Mouse (Mus musculus) lung, postnatal 0 days (tissue): ENCODE data around the gene Tmc8. TPM values are rescaled to one million over a fixed set of nuclear protein-coding genes. Genes with fewer than 3 reads are reported as not detected.

Experiments used
- ATAC-seq: fragments of 200-750 bp; cut with Nextera tagmentation; 2 replicates; pipeline ENCODE4 v1.8.0; 2017; ENCODE audit warnings: moderate library complexity
- DNase-seq: peaks from one replicate; pipeline ENCODE4 v3.0.0-alpha.2; 2016; ENCODE audit warnings: low spot score
- H3K27ac ChIP-seq: fragments of 300-500 bp; sonication (generic); 2 replicates; pipeline ENCODE4 v1.5.1; 2014; ENCODE audit warnings: antibody characterized with exemption, mild to moderate bottlenecking, low read length, mixed read lengths
- H3K27me3 ChIP-seq: fragments of 300-500 bp; sonication (generic); replicated peaks from 2 replicates; pipeline ENCODE4 v1.6.1; 2014; ENCODE audit warnings: low read length, mixed read lengths; ENCODE audit not compliant: insufficient read depth
- H3K36me3 ChIP-seq: fragments of 300-500 bp; sonication (generic); 2 replicates; pipeline ENCODE4 v1.6.1; 2014; ENCODE audit warnings: low read length, mixed read lengths; ENCODE audit not compliant: insufficient read depth
- H3K4me1 ChIP-seq: fragments of 300-500 bp; sonication (generic); 2 replicates; pipeline ENCODE4 v1.6.1; 2014; ENCODE audit warnings: antibody characterized with exemption, low read depth, low read length, mixed read lengths; ENCODE audit not compliant: insufficient read depth
- H3K4me2 ChIP-seq: fragments of 300-500 bp; sonication (generic); replicated peaks from 2 replicates; pipeline ENCODE4 v1.6.1; 2014; ENCODE audit warnings: low read depth, mild to moderate bottlenecking, low read length, moderate library complexity, mixed read lengths
- H3K4me3 ChIP-seq: fragments of 300-500 bp; sonication (generic); 2 replicates; pipeline ENCODE4 v1.5.1; 2014; ENCODE audit warnings: low read depth, low read length
- H3K9ac ChIP-seq: fragments of 300-500 bp; sonication (generic); replicated peaks from 2 replicates; pipeline ENCODE4 v1.6.1; 2014; ENCODE audit warnings: low read depth, mild to moderate bottlenecking
- H3K9me3 ChIP-seq: fragments of 300-500 bp; sonication (generic); 2 replicates; pipeline ENCODE4 v1.6.1; 2016; ENCODE audit warnings: low read length, mixed read lengths
- CTCF ChIP-seq: IDR thresholded peaks from 2 replicates; pipeline ENCODE4 v1.5.1; 2016; ENCODE audit warnings: antibody characterized with exemption, mild to moderate bottlenecking
- EP300 ChIP-seq: IDR thresholded peaks from 2 replicates; pipeline ENCODE4 v1.6.1; 2016; ENCODE audit warnings: antibody characterized with exemption, mild to moderate bottlenecking, control low read depth
- WGBS: fragments of 180-500 bp; shearing (Covaris S2); extraction: QIAGEN DNeasy Blood & Tissue Kit; methylation state at CpG from one replicate; pipeline ENCODE4 v1.1.7; 2014; 5-methylcytosine and 5-hydroxymethylcytosine counted together
- polyA plus RNA-seq: library from polyadenylated mRNA; unstranded; fragments of >200 nt; fragmentation: Nextera tagmentation; extraction: Ambion mirVana; gene quantifications from 2 replicates; pipeline ENCODE4 v1.2.1, GENCODE M21; 2015

Tmc8 gene
- 5.5 and 6.5 TPM in 2 replicates for polyA plus RNA-seq

- Histone ChIP-seq H3K9me3 (no peaks in the 10 kb centered on the region), H3K4me3 (peak within 1 kb of the TSS; percentile 57), H3K9ac (peak within 1 kb of the TSS; percentile 48), H3K27ac (peak within 1 kb of the TSS; percentile 98), H3K4me1 (peaks cover 30% of the 10 kb centered on the region; the same call in 1 of the 2 replicates), H3K36me3 (no peaks in the 10 kb centered on the region), H3K4me2 (peak within 1 kb of the TSS; percentile 87), H3K27me3 (no peaks in the 10 kb centered on the region)
- TF ChIP-seq EP300: no peak
- TF ChIP-seq CTCF: no peak
- DNase-seq: peak; percentile 64
- peak; percentile 2; the same call in 1 of the 2 replicates for ATAC-seq
- WGBS: 36% methylated on average over 24 of the region's 24 CpGs
Measured at GRCm38 (mm10) chr11:117781993-117782704, at the start of gene Tmc8, which contains the start of gene Tmc6. Gene Tmc8 (plus strand): TSS chr11:117782076. Gene Tmc6 (minus strand): TSS chr11:117782198.

- no peaks in the 10 kb centered on the region for H3K27me3 ChIP-seq
- ATAC-seq: peak; percentile 72
- no peak overlapping the region for H3K27ac ChIP-seq
- no peak overlapping the region for H3K9ac ChIP-seq
- DNase-seq: peak; percentile 51
- 43% methylated on average over 5 of the region's 5 CpGs for WGBS
- no peak overlapping the region for H3K4me2 ChIP-seq
- no peak overlapping the region for H3K4me3 ChIP-seq
- peaks cover 22% of the 10 kb centered on the region for H3K36me3 ChIP-seq
- TF ChIP-seq CTCF: no peak
- peak; percentile 55; the same call in 1 of the 2 replicates for TF ChIP-seq EP300
- no peaks in the 10 kb centered on the region for H3K4me1 ChIP-seq
- no peaks in the 10 kb centered on the region for H3K9me3 ChIP-seq
Measured at GRCm38 (mm10) chr11:117736037-117736689, 45.7 kb upstream of the Tmc8 start.

- no peak overlapping the region for H3K9ac ChIP-seq
- H3K27me3 ChIP-seq: no peaks in the 10 kb centered on the region
- H3K4me3 ChIP-seq: no peak overlapping the region
- no peak overlapping the region for H3K27ac ChIP-seq
- no peak for TF ChIP-seq CTCF
- no peak for TF ChIP-seq EP300
- H3K9me3 ChIP-seq: no peaks in the 10 kb centered on the region
- WGBS: 89% methylated on average over 5 of the region's 5 CpGs
- H3K4me1 ChIP-seq: no peaks in the 10 kb centered on the region
- no peak overlapping the region for H3K4me2 ChIP-seq
- ATAC-seq (no peak), DNase-seq (no peak)
- peaks cover 28% of the 10 kb centered on the region for H3K36me3 ChIP-seq
Measured at GRCm38 (mm10) chr11:117738123-117738522, 43.8 kb upstream of the Tmc8 start.

GRCm38 (mm10) chr11:117741128-117741527 lies 40.7 kb upstream of the Tmc8 start:
- no peak for ATAC-seq
- no peaks in the 10 kb centered on the region for H3K4me1 ChIP-seq
- 84% methylated on average over 6 of the region's 6 CpGs for WGBS

GRCm38 (mm10) chr11:117742243-117742642 lies 39.6 kb upstream of the Tmc8 start:
- Histone ChIP-seq H3K9ac (no peak overlapping the region), H3K36me3 (peaks cover 55% of the 10 kb centered on the region), H3K4me2 (no peak overlapping the region), H3K4me3 (no peak overlapping the region), H3K27ac (no peak overlapping the region), H3K9me3 (no peaks in the 10 kb centered on the region), H3K4me1 (no peaks in the 10 kb centered on the region), H3K27me3 (no peaks in the 10 kb centered on the region)
- TF ChIP-seq CTCF (no peak), EP300 (no peak)
- WGBS: 76% methylated on average over 8 of the region's 8 CpGs
- ATAC-seq (no peak), DNase-seq (no peak)

More at GRCm38 (mm10) chr11:117741128-117741527, 40.7 kb upstream of the Tmc8 start:
- Histone ChIP-seq H3K4me2 (no peak overlapping the region), H3K27me3 (no peaks in the 10 kb centered on the region), H3K9ac (no peak overlapping the region), H3K9me3 (no peaks in the 10 kb centered on the region), H3K27ac (no peak overlapping the region), H3K36me3 (peaks cover 46% of the 10 kb centered on the region), H3K4me3 (no peak overlapping the region)
- DNase-seq: no peak
- TF ChIP-seq CTCF (no peak), EP300 (no peak)

GRCm38 (mm10) chr11:117742715-117743114 lies 39.2 kb upstream of the Tmc8 start:
- no peaks in the 10 kb centered on the region for H3K9me3 ChIP-seq
- H3K4me2 ChIP-seq: no peak overlapping the region
- no peak overlapping the region for H3K9ac ChIP-seq
- ATAC-seq: no peak
- no peaks in the 10 kb centered on the region for H3K27me3 ChIP-seq
- H3K27ac ChIP-seq: no peak overlapping the region
- 75% methylated on average over 8 of the region's 8 CpGs for WGBS
- no peak overlapping the region for H3K4me3 ChIP-seq
- no peaks in the 10 kb centered on the region for H3K4me1 ChIP-seq
- H3K36me3 ChIP-seq: peaks cover 59% of the 10 kb centered on the region
- no peak for DNase-seq
- TF ChIP-seq CTCF (no peak), EP300 (no peak)
